Mouse (Mus musculus): ENCODE data around the gene Rgma. TPM values are rescaled to one million over a fixed set of nuclear protein-coding genes. Genes with fewer than 3 reads are reported as not detected.

The Rgma gene
- polyA plus RNA-seq, 1 experiment from 2014 or later, result 3.3 TPM

GRCm38 (mm10) chr7:73442246-73442645 lies 66.9 kb downstream of the Rgma start:
- no peak overlapping the region for H3K27ac ChIP-seq
- H3K4me1 ChIP-seq (replicated peaks), result peaks cover 5% of the 10 kb centered on the region
- no peak overlapping the region for H3K4me3 ChIP-seq
- no peak overlapping the region for H3K4me2 ChIP-seq
- H3K27me3 ChIP-seq, result no peaks in the 10 kb centered on the region
- H3K9ac ChIP-seq, result no peak overlapping the region
- 90% methylated on average over 4 of the region's 4 CpGs for WGBS
- no peak for ATAC-seq (replicated peaks; ENCODE audit: insufficient number of reproducible peaks, insufficient read depth, low FRiP score, low read depth)
- peaks cover 94% of the 10 kb centered on the region for H3K36me3 ChIP-seq
- no peaks in the 10 kb centered on the region for H3K9me3 ChIP-seq (replicated peaks)

GRCm38 (mm10) chr7:73451594-73451993 lies 76.3 kb downstream of the Rgma start:
- Histone ChIP-seq H3K27ac (no peak overlapping the region), H3K4me1 (replicated peaks) (no peaks in the 10 kb centered on the region), H3K36me3 (peaks cover 95% of the 10 kb centered on the region), H3K27me3 (no peaks in the 10 kb centered on the region), H3K4me2 (no peak overlapping the region), H3K9me3 (replicated peaks) (no peaks in the 10 kb centered on the region), H3K9ac (no peak overlapping the region), H3K4me3 (no peak overlapping the region)
- 97% methylated on average over 4 of the region's 4 CpGs for WGBS
- no peak for ATAC-seq (replicated peaks; ENCODE audit: insufficient number of reproducible peaks, insufficient read depth, low FRiP score, low read depth)

DNA sequence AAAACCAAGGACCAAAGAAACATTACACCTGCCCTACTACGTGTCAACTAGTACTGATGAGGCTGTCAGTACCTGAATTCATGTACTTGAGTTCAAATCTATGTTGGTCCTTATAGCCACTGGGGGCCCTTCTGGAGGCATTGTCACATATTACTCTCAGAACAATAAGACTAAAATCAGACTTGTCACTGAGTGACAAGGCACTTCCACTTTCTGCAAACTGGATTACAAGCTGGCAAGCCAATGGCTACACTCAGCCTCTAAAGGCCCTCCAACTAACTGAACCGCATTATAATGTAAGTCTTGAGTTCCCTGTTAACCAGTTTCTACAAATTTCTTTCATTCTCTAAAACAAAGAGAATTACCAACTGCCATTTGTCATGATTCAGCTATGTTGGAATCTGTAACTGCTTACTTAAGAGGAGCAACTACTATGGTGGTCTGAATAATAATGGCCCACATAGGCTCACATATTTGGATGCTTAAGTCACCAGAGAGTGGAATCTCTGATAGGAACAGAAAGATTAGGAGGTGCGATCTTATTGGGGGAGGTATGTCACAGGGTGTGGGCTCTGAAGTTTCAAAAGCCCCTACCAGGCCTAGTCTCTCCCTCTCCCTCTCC lies 77.0 kb downstream of the Rgma start:
- Histone ChIP-seq H3K4me3 (no peak overlapping the region), H3K9ac (no peak overlapping the region), H3K4me1 (replicated peaks) (no peaks in the 10 kb centered on the region), H3K36me3 (peaks cover 95% of the 10 kb centered on the region), H3K9me3 (replicated peaks) (no peaks in the 10 kb centered on the region), H3K27me3 (no peaks in the 10 kb centered on the region), H3K27ac (no peak overlapping the region), H3K4me2 (no peak overlapping the region)
- no peak for ATAC-seq (replicated peaks; ENCODE audit: insufficient number of reproducible peaks, insufficient read depth, low FRiP score, low read depth)
- 79% methylated on average over 3 of the region's 3 CpGs for WGBS

- no peaks in the 10 kb centered on the region for H3K4me1 ChIP-seq (replicated peaks)
- H3K4me3 ChIP-seq, result no peak overlapping the region
- H3K9me3 ChIP-seq (replicated peaks), result no peaks in the 10 kb centered on the region
- no peak overlapping the region for H3K9ac ChIP-seq
- H3K36me3 ChIP-seq, result peaks cover 91% of the 10 kb centered on the region
- no peak overlapping the region for H3K4me2 ChIP-seq
- no peak for ATAC-seq (replicated peaks; ENCODE audit: insufficient number of reproducible peaks, insufficient read depth, low FRiP score, low read depth)
- no peak overlapping the region for H3K27ac ChIP-seq
- 89% methylated on average over 12 of the region's 12 CpGs for WGBS
- no peaks in the 10 kb centered on the region for H3K27me3 ChIP-seq
These were observed 78.8 kb downstream of the Rgma start for GRCm38 (mm10) chr7:73454113-73454512.

DNA sequence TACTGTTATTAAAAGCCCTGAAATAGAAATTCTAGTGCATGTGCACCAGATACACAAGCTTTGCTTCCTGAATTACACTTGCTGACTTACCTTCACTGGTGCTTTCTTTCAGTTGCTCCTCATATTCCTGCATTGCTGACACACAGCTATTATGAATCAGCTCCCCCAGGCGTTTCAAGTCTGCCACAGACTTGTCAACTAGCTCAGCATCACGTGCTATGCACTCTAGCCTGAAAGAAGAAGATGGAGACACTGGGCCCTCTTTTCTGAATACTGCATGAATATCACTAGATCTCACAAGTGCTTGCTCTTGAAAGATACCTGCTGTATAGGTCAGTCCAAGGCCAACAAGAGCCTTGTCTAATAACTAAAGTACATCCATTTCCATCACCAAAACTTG lies 88.2 kb downstream of the Rgma start:
- Histone ChIP-seq H3K4me2 (no peak overlapping the region), H3K4me1 (replicated peaks) (no peaks in the 10 kb centered on the region), H3K9ac (no peak overlapping the region), H3K9me3 (replicated peaks) (no peaks in the 10 kb centered on the region), H3K27me3 (no peaks in the 10 kb centered on the region), H3K4me3 (no peak overlapping the region), H3K27ac (no peak overlapping the region), H3K36me3 (peaks cover 91% of the 10 kb centered on the region)
- ATAC-seq (replicated peaks; ENCODE audit: insufficient number of reproducible peaks, insufficient read depth, low FRiP score, low read depth), result no peak
- 73% methylated on average over 2 of the region's 2 CpGs for WGBS

GRCm38 (mm10) chr7:73467741-73468140 lies 92.4 kb downstream of the Rgma start:
- no peak for ATAC-seq (replicated peaks; ENCODE audit: insufficient number of reproducible peaks, insufficient read depth, low FRiP score, low read depth)
- H3K36me3 ChIP-seq, result peaks cover 89% of the 10 kb centered on the region
- no peaks in the 10 kb centered on the region for H3K9me3 ChIP-seq (replicated peaks)
- no peaks in the 10 kb centered on the region for H3K27me3 ChIP-seq
- no peak overlapping the region for H3K4me3 ChIP-seq
- no peak overlapping the region for H3K9ac ChIP-seq
- no peak overlapping the region for H3K27ac ChIP-seq
- H3K4me2 ChIP-seq, result no peak overlapping the region
- H3K4me1 ChIP-seq (replicated peaks), result no peaks in the 10 kb centered on the region
- WGBS, result 92% methylated on average over 3 of the region's 3 CpGs

Other genes starting within 250 kb of the Rgma start
- gene Chd2, start 166.3 kb downstream of the Rgma start, polyA plus RNA-seq (2015; fragmentation: Nextera tagmentation; extraction: Ambion mirVana), result 41.2 and 42.9 TPM in 2 replicates

All from heart, embryonic 15.5 days (tissue).